Mouse (Mus musculus) left cerebral cortex, adult 2 months (tissue): ENCODE data around the gene Rufy3. TPM values are rescaled to one million over a fixed set of nuclear protein-coding genes. Genes with fewer than 3 reads are reported as not detected.

Experiments
- DNase-seq, 2 experiments: peaks; one replicate each; pipeline ENCODE4 v3.0.0; 2021 to 2022; ENCODE audit warnings: low spot score in 2 of 2, mixed read lengths in 1 of 2; ENCODE audit errors: extremely low spot score in 1 of 2
- H3K27ac ChIP-seq: fragments of 200-600 bp; 2 replicates; pipeline ENCODE4 v1.8.1; 2022
- H3K4me3 ChIP-seq: fragments of 200-600 bp; 2 replicates; pipeline ENCODE4 v1.8.1; 2022
- CTCF ChIP-seq: fragments of 200-600 bp; IDR thresholded peaks from 2 replicates; pipeline ENCODE4 v1.8.1; 2022; ENCODE audit warnings: antibody characterized with exemption, mild to moderate bottlenecking, moderate library complexity
- intact Hi-C: fragments of 180-260 bp; cut with DNase I; formaldehyde crosslinking; loops from one replicate; pipeline ENCODE4 v1.15.1; 2025
- total RNA-seq, 2 experiments: library from RNA; stranded (reverse); gene quantifications; 2 replicates each; pipeline ENCODE4 v1.2.3; 2021

Gene Rufy3
- total RNA-seq, 2 experiments from 2014 or later: 175 to 181 TPM

DNA sequence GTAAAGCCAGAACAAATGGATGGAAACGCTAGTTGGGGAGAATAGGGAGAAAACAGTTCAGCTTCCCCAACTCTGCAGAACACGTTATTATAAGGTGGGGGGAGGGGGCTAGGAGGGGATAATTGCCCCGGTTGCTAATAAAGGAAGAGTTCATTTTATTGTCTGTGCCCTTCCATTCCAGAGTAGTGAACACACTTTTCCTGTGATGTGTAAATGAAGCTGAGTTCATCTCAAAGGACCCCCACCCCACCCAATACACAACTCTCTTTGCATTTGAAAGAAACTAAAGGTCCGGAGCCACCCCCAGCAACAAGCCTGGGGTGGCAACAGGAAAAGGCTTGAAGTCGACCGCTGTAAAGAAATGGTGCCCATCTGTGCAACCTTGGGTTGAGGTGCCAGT is 114.5 kb downstream of the Rufy3 start:
- no peak overlapping the region for H3K27ac ChIP-seq
- DNase-seq: no peak
- no peak overlapping the region for H3K4me3 ChIP-seq
- intact Hi-C loops: loop anchor here (5.0 kb wide), 1 partner anchor 127 kb away; the partner anchor contains the start of gene Utp3
- no peak for TF ChIP-seq CTCF

DNA sequence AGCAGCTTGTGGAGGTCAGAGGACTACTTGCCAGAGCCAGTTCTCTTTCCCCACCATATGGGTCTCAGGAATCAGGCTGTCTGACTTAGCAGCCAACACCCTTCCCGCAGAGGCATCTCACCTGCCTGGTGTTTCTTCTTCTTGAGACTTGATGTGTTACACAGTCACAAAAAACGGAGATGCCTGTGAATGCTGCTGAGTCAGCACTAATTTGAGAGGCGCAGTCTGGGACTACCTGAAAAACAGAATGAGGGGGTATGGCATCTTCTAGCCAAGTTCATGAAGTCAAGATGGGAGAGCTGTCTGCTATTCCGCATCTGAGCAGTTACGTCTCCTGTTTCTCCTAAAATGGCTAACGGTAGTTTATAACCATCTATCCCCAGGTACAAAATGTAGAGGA is 115.7 kb downstream of the Rufy3 start:
- Histone ChIP-seq H3K27ac (no peak overlapping the region), H3K4me3 (no peak overlapping the region)
- no peak for DNase-seq
- TF ChIP-seq CTCF: no peak
- intact Hi-C loops: no loop called here

DNA sequence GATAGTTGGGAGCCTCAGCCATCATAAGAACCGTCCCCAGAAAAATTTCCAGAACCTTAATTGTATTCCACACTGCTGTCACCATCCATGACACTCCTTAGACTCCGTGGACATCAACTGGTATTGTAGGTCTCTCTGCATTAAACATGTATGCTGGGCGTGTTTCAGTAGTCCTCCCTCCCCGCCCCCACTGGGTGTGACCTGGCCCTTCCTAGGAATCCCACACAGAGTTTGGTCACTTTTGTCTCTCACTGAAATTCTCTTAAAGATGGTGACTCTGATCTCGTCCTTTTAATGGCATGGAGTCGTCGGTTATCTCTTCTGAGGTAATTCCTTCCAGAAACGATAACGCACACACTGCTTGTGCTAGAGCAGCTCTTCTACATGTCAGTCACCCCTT is 118.9 kb downstream of the Rufy3 start:
- intact Hi-C loops: no loop called here
- DNase-seq: no peak
- TF ChIP-seq CTCF: no peak

DNA sequence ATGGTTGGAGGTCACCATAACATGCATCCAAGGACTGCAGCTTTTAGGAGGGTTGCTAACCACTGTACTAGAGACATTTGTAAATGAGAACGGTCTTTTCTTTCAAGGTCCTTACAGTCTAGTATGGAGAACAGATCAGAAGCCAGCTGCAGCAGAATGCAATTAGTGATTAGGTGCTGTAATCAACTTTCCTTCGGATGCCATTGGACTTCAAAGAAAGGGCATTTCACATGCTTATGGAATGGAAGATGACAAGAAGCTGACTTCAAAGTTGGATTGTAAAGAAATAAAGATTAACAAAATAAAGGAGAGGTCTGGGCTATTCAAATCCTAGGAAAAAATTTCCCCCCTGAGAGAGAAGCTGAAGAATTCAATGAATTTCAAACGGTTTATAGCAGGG is 119.4 kb downstream of the Rufy3 start:
- no peak overlapping the region for H3K4me3 ChIP-seq
- intact Hi-C loops: no loop called here
- no peak for TF ChIP-seq CTCF
- no peak for DNase-seq
- H3K27ac ChIP-seq: no peak overlapping the region

More for the DNA sequence above, 118.9 kb downstream of the Rufy3 start:
- H3K4me3 ChIP-seq: no peak overlapping the region
- no peak overlapping the region for H3K27ac ChIP-seq

DNA sequence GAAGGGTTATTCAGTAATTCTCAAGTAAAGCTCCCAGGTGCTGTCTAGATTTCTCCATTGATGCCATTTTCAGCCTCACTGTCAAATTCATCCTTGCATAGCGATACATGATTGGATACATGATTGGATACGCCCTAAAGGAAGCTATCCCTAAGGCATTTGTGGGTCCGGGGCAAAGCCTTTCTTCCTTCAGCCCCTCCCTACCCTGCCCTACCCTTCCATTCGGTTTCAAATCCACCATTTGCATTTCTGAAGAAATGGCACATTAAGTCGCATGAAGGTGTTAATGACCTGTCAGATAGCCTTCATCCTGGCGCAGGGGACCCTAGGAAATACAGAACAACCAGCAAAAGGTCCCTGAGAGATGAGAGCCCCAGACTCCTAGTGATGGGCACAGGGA is 120.5 kb downstream of the Rufy3 start:
- intact Hi-C loops: loop anchor here (5.0 kb wide), 1 partner anchor 697 kb away; no protein-coding TSS in a partner anchor
- no peak for DNase-seq
- TF ChIP-seq CTCF: no peak
- H3K27ac ChIP-seq: no peak overlapping the region
- H3K4me3 ChIP-seq: no peak overlapping the region

DNA sequence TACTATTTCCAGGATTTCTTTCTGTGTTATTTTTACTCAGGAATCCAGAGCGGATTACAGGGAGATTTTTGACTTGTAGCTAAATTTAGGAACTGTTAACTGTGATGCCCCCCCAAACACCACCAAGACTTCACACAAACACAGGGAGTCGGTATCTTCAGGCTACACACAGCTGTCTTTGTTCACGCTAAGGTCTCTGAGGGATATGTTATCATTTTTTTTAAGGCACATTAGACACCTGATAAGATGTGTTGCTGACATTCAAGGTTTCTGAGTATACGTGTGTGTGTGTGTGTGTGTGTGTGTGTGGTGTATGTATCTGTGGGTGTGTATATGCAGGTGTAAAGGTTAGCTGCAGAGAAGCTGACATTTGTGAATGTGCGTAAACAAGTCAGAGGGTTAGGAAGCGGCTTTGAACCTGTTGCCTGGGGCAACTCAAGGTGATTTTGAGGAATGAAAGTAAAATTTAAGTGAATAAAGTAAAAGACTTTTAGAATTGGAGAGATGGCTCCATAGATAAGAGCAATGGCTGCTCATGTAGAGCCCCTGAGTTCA is 121.0 kb downstream of the Rufy3 start:
- TF ChIP-seq CTCF: no peak
- intact Hi-C loops: loop anchor here (5.0 kb wide), 1 partner anchor 696 kb away; no protein-coding TSS in a partner anchor

DNA sequence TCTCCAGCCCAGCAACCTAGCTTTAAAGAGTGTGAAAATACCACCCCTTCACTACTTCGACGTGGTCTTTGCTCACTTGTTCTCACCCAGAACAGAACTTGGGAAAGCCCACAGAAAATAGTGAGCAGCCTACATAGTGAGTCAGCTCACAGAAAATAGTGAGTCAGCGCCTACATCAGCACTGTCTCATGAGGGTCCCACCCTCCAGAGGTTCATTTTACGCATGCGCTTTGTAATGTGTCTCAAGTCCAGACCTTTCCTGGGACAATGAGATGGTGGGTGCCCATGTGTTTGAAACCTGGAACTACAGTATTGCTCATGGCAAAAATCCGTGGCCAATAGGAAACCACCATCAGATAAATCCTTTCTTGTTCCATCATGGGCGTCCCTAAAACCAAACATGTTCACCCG is 123.2 kb downstream of the Rufy3 start:
- Histone ChIP-seq H3K4me3 (no peak overlapping the region), H3K27ac (no peak overlapping the region)
- no peak for DNase-seq
- intact Hi-C loops: loop anchor here (5.0 kb wide), 1 partner anchor 694 kb away; no protein-coding TSS in a partner anchor
- no peak for TF ChIP-seq CTCF

More for the DNA sequence above, 121.0 kb downstream of the Rufy3 start:
- Histone ChIP-seq H3K4me3 (no peak overlapping the region), H3K27ac (no peak overlapping the region)
- DNase-seq: no peak

DNA sequence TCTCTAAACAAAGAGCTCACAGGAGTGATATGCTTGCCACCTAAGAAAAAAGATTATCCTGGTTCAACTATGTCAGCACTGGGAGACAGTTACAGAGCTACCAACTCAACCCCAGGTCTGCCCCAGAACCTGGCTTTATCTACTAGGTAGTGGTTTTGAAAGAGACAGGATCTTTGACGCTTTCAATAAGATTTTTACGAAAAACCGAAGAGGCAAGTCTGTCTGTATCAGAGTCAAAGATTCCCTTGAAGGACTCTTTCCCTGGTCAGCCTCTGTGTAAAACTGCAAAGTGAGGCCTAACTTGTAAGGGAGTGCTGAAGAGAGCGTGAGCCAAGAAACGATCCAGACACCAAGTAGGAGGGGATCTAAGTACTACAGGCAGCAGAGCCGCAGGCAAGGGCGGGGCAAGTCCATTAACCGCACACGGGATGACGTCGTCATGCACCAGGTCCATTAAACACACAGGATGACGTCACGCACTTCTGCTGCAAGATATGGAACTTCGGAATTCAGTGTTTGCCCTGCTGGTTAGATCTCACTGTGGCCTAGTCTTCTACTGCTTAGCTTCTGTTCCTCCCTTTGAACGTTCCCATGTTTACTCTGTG is 123.8 kb downstream of the Rufy3 start:
- intact Hi-C loops: loop anchor here (5.0 kb wide), 1 partner anchor 694 kb away; no protein-coding TSS in a partner anchor
- TF ChIP-seq CTCF: no peak
- no peak for DNase-seq
- Histone ChIP-seq H3K27ac (no peak overlapping the region), H3K4me3 (no peak overlapping the region)

DNA sequence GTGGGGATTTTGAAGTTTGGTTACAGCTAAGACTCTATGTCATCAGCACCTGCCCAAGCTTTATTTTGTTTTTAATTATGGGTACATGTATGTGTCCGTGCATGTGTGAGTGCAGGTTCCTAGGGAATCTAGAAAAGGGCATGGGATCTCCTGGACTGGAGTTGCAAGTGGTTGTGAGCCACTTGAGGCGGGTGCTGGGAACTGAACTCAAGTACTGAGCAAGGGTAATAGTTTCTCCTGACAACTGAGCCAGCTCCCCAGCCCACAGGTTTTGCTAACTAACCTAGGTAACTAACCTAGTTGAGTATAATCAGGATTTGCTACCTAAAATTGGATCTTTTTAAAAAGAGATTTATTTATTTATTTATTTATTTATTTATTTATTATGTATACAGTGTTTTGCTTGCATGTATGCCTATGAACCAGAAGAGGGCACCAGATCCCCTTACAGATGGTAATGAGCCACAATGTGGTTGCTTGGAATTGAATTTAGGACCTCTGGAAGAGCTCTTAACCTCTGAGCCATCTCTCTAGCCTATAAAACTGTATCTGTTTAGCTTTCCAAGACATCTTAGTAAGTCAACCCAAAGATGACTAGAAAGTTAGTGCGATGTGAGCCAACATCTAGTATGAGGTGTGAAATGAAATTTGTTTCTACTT is 124.6 kb downstream of the Rufy3 start:
- Histone ChIP-seq H3K4me3 (no peak overlapping the region), H3K27ac (no peak overlapping the region)
- no peak for DNase-seq
- intact Hi-C loops: loop anchor here (5.0 kb wide), 1 partner anchor 693 kb away; no protein-coding TSS in a partner anchor
- peak; percentile 76 for TF ChIP-seq CTCF

DNA sequence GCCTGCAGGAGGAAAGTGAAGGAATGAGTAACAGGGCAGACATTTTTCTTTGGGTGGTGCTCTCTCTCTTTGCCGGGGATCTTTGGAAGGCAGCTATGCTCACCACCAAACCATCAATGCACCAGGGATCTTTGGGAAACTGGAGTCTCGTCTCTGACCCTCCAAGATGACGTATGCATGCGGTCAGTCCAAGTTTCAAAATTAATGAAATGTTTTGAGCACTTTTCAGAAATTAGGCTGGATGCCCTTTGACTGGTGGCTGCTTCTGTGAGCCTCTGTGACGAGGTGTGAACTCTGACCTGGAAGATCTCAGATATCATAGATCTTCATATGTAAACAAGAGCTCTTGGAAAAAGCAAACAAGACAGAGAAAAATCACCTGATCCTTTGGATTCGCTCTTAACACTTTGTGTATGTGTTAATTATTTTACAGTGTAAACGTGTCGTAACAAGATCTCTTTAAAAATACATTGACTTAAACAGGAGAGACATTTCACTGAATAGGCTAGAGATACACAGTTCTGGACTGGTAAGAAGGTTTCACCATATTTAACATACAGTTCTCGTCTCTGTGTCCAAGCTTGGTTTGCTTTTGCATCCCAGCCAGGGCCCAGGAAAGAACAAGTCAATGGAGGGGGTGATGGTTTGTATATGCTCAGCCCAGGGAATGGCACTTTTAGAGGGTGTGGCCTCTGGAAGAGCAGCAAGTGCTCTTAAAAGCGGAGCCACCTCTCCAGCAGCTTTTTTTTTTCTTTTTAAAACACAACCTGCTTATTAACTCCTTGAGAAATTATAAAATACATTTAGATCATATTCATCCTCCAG is 126.1 kb downstream of the Rufy3 start:
- Histone ChIP-seq H3K27ac (no peak overlapping the region), H3K4me3 (no peak overlapping the region)
- intact Hi-C loops: no loop called here
- DNase-seq: no peak
- no peak for TF ChIP-seq CTCF

DNA sequence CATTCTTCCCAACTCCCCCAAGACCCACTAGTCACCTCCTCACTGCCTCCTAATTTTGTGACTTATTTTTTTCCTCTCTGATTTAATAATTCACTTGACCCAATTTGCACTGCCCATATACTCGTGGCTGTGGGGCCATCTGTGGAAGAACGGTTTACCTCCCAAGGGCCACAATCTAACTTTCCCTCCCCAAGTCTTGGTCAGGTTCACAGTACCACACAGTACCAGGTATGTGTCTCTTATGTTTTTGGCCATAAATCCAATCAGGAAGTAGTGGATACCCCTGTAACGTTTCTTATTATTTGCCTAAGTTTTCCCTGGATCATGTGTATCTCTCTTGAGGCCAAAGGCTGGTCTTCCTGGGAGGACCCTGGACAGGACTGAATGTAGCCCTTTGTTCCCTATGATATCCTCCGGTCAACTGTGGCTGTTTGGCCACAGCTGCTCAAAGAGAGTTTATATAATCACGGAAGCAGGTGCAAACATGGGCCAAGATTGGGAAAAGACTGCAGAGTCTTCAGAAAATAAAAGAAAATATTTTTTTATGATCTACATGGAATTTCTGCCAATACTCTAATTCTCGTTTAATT is 126.8 kb downstream of the Rufy3 start:
- Histone ChIP-seq H3K27ac (no peak overlapping the region), H3K4me3 (no peak overlapping the region)
- intact Hi-C loops: no loop called here
- no peak for DNase-seq
- TF ChIP-seq CTCF: no peak

DNA sequence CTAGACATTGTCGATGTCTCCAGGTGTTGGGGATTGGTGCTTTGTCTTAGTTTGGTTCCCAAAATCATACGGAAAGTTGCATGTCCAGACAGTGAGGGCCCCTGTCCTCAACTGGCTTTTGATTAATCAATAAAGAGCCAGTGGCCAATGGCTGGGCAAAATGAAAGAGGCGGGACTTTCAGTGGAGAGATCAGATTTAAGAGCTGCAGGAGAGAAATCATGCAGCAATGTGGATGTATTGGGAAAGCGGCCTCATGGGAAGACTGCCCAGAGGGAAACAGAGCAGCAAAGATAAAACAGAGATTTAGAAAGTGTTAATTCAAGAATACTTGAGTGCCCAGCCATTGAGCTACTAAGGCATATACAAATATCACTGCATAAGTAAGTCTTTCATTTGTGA is 127.7 kb downstream of the Rufy3 start:
- no peak for DNase-seq
- intact Hi-C loops: no loop called here
- no peak for TF ChIP-seq CTCF
- Histone ChIP-seq H3K4me3 (no peak overlapping the region), H3K27ac (no peak overlapping the region)
